Mouse (Mus musculus) hindbrain, embryonic 11.5 days (tissue): ENCODE measurements around the gene Hk1. TPM values are rescaled to one million over a fixed set of nuclear protein-coding genes. Genes with fewer than 3 reads are reported as not detected.

Experiments
- ATAC-seq: fragments of 200-750 bp; cut with Nextera tagmentation; 2 replicates; pipeline ENCODE4 v1.8.0; 2017; ENCODE audit warnings: mild to moderate bottlenecking, moderate TSS enrichment, moderate library complexity; ENCODE audit not compliant: low FRiP score
- DNase-seq: peaks from one replicate; pipeline ENCODE4 v3.0.0-alpha.2; 2015; ENCODE audit warnings: low spot score
- H3K27ac ChIP-seq: fragments of 300-500 bp; sonication (generic); 2 replicates; pipeline ENCODE4 v1.5.1; 2014; ENCODE audit warnings: mild to moderate bottlenecking, low read depth, low read length
- H3K27me3 ChIP-seq: fragments of 300-500 bp; sonication (generic); 2 replicates; pipeline ENCODE4 v1.6.1; 2014; ENCODE audit warnings: mild to moderate bottlenecking, low read length, moderate library complexity, mixed read lengths; ENCODE audit not compliant: control insufficient read depth, insufficient read depth
- H3K36me3 ChIP-seq: fragments of 300-500 bp; sonication (generic); 2 replicates; pipeline ENCODE4 v1.6.1; 2014; ENCODE audit warnings: mild to moderate bottlenecking, low read length, moderate library complexity, mixed read lengths; ENCODE audit not compliant: control insufficient read depth, insufficient read depth
- H3K4me1 ChIP-seq: fragments of 300-500 bp; sonication (generic); replicated peaks from 2 replicates; pipeline ENCODE4 v1.6.1; 2014; ENCODE audit warnings: low read length, mixed read lengths; ENCODE audit not compliant: control insufficient read depth, insufficient read depth
- H3K4me2 ChIP-seq: fragments of 300-500 bp; sonication (generic); replicated peaks from 2 replicates; pipeline ENCODE4 v1.6.1; 2014; ENCODE audit warnings: mild to moderate bottlenecking, low read depth, low read length
- H3K4me3 ChIP-seq: fragments of 300-500 bp; sonication (generic); 2 replicates; pipeline ENCODE4 v1.5.1; 2014; ENCODE audit warnings: low read depth, low read length
- H3K9ac ChIP-seq: fragments of 300-500 bp; sonication (generic); 2 replicates; pipeline ENCODE4 v1.6.1; 2014; ENCODE audit warnings: low read depth, low read length
- H3K9me3 ChIP-seq: fragments of 300-500 bp; sonication (generic); 2 replicates; pipeline ENCODE4 v1.6.1; 2016; ENCODE audit warnings: low read length; ENCODE audit not compliant: control insufficient read depth
- WGBS: fragments of 180-500 bp; shearing (Covaris S2); extraction: QIAGEN DNeasy Blood & Tissue Kit; methylation state at CpG from one replicate; pipeline ENCODE4 v1.1.7; 2014; 5-methylcytosine and 5-hydroxymethylcytosine counted together
- polyA plus RNA-seq: library from polyadenylated mRNA; unstranded; fragments of >200 nt; fragmentation: Nextera tagmentation; extraction: Ambion mirVana; gene quantifications from 2 replicates; pipeline ENCODE4 v1.2.1, GENCODE M21; 2014

Hk1 gene
- polyA plus RNA-seq, 1 experiment from 2014 or later: 18.2 TPM

- Histone ChIP-seq H3K4me1 (no peaks in the 10 kb centered on the region), H3K9me3 (no peaks in the 10 kb centered on the region), H3K4me2 (no peak overlapping the region), H3K36me3 (no peaks in the 10 kb centered on the region), H3K4me3 (no peak overlapping the region), H3K27me3 (no peaks in the 10 kb centered on the region), H3K27ac (no peak overlapping the region), H3K9ac (no peak overlapping the region)
- DNase-seq: no peak
- 98% methylated on average over 3 of the region's 3 CpGs for WGBS
- ATAC-seq: no peak
Observed at GRCm38 (mm10) chr10:62238688-62239087, 141.0 kb downstream of the Hk1 start.

GRCm38 (mm10) chr10:62237205-62237604, 142.5 kb downstream of the Hk1 start:
- Histone ChIP-seq H3K9me3 (no peaks in the 10 kb centered on the region), H3K4me3 (no peak overlapping the region), H3K36me3 (no peaks in the 10 kb centered on the region), H3K27ac (no peak overlapping the region), H3K4me1 (no peaks in the 10 kb centered on the region), H3K4me2 (no peak overlapping the region), H3K27me3 (no peaks in the 10 kb centered on the region), H3K9ac (no peak overlapping the region)
- WGBS: 88% methylated on average over 10 of the region's 10 CpGs
- DNase-seq (no peak), ATAC-seq (no peak)

- Histone ChIP-seq H3K9me3 (no peaks in the 10 kb centered on the region), H3K4me2 (no peak overlapping the region), H3K27me3 (no peaks in the 10 kb centered on the region), H3K27ac (no peak overlapping the region), H3K36me3 (no peaks in the 10 kb centered on the region), H3K9ac (no peak overlapping the region), H3K4me3 (no peak overlapping the region), H3K4me1 (no peaks in the 10 kb centered on the region)
- no peak for ATAC-seq
- DNase-seq: no peak
- 82% methylated on average over 6 of the region's 6 CpGs for WGBS
Observed at GRCm38 (mm10) chr10:62236165-62236564, 143.5 kb downstream of the Hk1 start.

GRCm38 (mm10) chr10:62231811-62232210, 147.9 kb downstream of the Hk1 start:
- Histone ChIP-seq H3K36me3 (no peaks in the 10 kb centered on the region), H3K4me1 (no peaks in the 10 kb centered on the region), H3K4me2 (no peak overlapping the region), H3K9me3 (no peaks in the 10 kb centered on the region), H3K27ac (no peak overlapping the region), H3K27me3 (no peaks in the 10 kb centered on the region), H3K4me3 (no peak overlapping the region), H3K9ac (no peak overlapping the region)
- 76% methylated on average over 3 of the region's 3 CpGs for WGBS
- ATAC-seq: no peak
- DNase-seq: no peak

- Histone ChIP-seq H3K9me3 (no peaks in the 10 kb centered on the region), H3K36me3 (no peaks in the 10 kb centered on the region), H3K4me1 (no peaks in the 10 kb centered on the region), H3K4me3 (peak overlapping the region; percentile 56), H3K9ac (peak overlapping the region; percentile 31; the same call in 1 of the 2 replicates), H3K27me3 (no peaks in the 10 kb centered on the region), H3K4me2 (peak overlapping the region; percentile 98), H3K27ac (no peak overlapping the region)
- 4% methylated on average over 13 of the region's 13 CpGs for WGBS
- ATAC-seq: no peak
- no peak for DNase-seq
Observed at GRCm38 (mm10) chr10:62231395-62231732, 148.3 kb downstream of the Hk1 start.

GRCm38 (mm10) chr10:62230708-62231394, 148.9 kb downstream of the Hk1 start, which contains the start of gene Tspan15:
Gene Tspan15 (minus strand): TSS chr10:62231251.
- Histone ChIP-seq H3K9ac (peak within 1 kb of the TSS; percentile 58), H3K9me3 (no peaks in the 10 kb centered on the region), H3K4me3 (peak within 1 kb of the TSS; percentile 56), H3K36me3 (no peaks in the 10 kb centered on the region), H3K4me2 (peak within 1 kb of the TSS; percentile 98), H3K4me1 (no peaks in the 10 kb centered on the region), H3K27me3 (no peaks in the 10 kb centered on the region), H3K27ac (no peak within 1 kb of the TSS)
- ATAC-seq (peak; percentile 96), DNase-seq (peak; percentile 97)
- under 1% methylated on average over 57 of the region's 59 CpGs for WGBS

GRCm38 (mm10) chr10:62228126-62228525, 151.6 kb downstream of the Hk1 start:
- H3K27ac ChIP-seq: no peak overlapping the region
- H3K27me3 ChIP-seq: no peaks in the 10 kb centered on the region
- no peak for DNase-seq
- H3K4me2 ChIP-seq: no peak overlapping the region
- ATAC-seq: no peak
- H3K9ac ChIP-seq: no peak overlapping the region
- H3K4me3 ChIP-seq: no peak overlapping the region
- no peaks in the 10 kb centered on the region for H3K4me1 ChIP-seq
- no peaks in the 10 kb centered on the region for H3K9me3 ChIP-seq
- H3K36me3 ChIP-seq: no peaks in the 10 kb centered on the region
- WGBS: 76% methylated on average over 6 of the region's 6 CpGs

GRCm38 (mm10) chr10:62225839-62226238, 153.9 kb downstream of the Hk1 start:
- Histone ChIP-seq H3K27ac (no peak overlapping the region), H3K27me3 (no peaks in the 10 kb centered on the region), H3K9ac (no peak overlapping the region), H3K36me3 (no peaks in the 10 kb centered on the region), H3K4me1 (no peaks in the 10 kb centered on the region), H3K9me3 (no peaks in the 10 kb centered on the region), H3K4me2 (no peak overlapping the region), H3K4me3 (no peak overlapping the region)
- DNase-seq (no peak), ATAC-seq (no peak)
- 78% methylated on average over 7 of the region's 7 CpGs for WGBS

- no peak overlapping the region for H3K4me2 ChIP-seq
- 63% methylated on average over 6 of the region's 6 CpGs for WGBS
- no peaks in the 10 kb centered on the region for H3K9me3 ChIP-seq
- no peak for ATAC-seq
- no peaks in the 10 kb centered on the region for H3K4me1 ChIP-seq
- H3K9ac ChIP-seq: no peak overlapping the region
- no peak overlapping the region for H3K27ac ChIP-seq
- H3K36me3 ChIP-seq: no peaks in the 10 kb centered on the region
- H3K4me3 ChIP-seq: no peak overlapping the region
- DNase-seq: no peak
- H3K27me3 ChIP-seq: no peaks in the 10 kb centered on the region
Observed at GRCm38 (mm10) chr10:62224231-62224630, 155.5 kb downstream of the Hk1 start.
